Mouse (Mus musculus) CH12.LX (cell line): Measurements from ENCODE around the gene Mlip.

Experiments
- CTCF ChIP-seq, 2 experiments: IDR thresholded peaks in 1 of 2; conservative IDR thresholded peaks in 1 of 2; 2 replicates each; pipeline ENCODE4 v1.5.1; 2011 to 2012; ENCODE audit warnings: low read depth in 2 of 2, low read length in 2 of 2, improper control_type of control experiment in 1 of 2, inconsistent platforms in 1 of 2, mild to moderate bottlenecking in 1 of 2, moderate library complexity in 1 of 2
- EP300 ChIP-seq: IDR thresholded peaks from 2 replicates; pipeline ENCODE4 v1.6.1; 2011; ENCODE audit warnings: low read length, improper control_type of control experiment
- NRF1 ChIP-seq: IDR thresholded peaks from 2 replicates; pipeline ENCODE4 v1.6.1; 2014; ENCODE audit warnings: low read depth, mild to moderate bottlenecking, inconsistent platforms, low read length, improper control_type of control experiment, moderate library complexity
- POLR2A ChIP-seq: IDR thresholded peaks from 2 replicates; pipeline ENCODE4 v1.6.1; 2011; ENCODE audit warnings: low read depth, mild to moderate bottlenecking, improper control_type of control experiment, low read length

- TF ChIP-seq EP300, result no peak
- TF ChIP-seq POLR2A, result no peak
- no peak for TF ChIP-seq CTCF (conservative IDR thresholded peaks at IDR 0.05 in 1 of 2, IDR thresholded peaks at IDR 0.05 in 1 of 2; ENCODE audit: low read depth in 2 of 2, low read length in 2 of 2)
- no peak for TF ChIP-seq NRF1
Observed at GRCm38 (mm10) chr9:77276451-77277154, 76.2 kb downstream of the Mlip start.
